Mouse (Mus musculus) limb, embryonic 14.5 days (tissue): ENCODE results near the gene Tex50. TPM values are rescaled to one million over a fixed set of nuclear protein-coding genes. Genes with fewer than 3 reads are reported as not detected.
A peak's percentile ranks its signal among the peaks of the same experiment; 100 is the strongest.
"Not testable (repeated sequence)": the region's sequence is repeated elsewhere in the genome, so short reads cannot be mapped to it uniquely, and the experiment has no call there.

Experiments used
- ATAC-seq: fragments of 200-750 bp; cut with Nextera tagmentation; 2 replicates; pipeline ENCODE4 v1.8.0; 2017; ENCODE audit warnings: low read depth, moderate number of reproducible peaks, moderate TSS enrichment; ENCODE audit not compliant: low FRiP score
- DNase-seq: peaks from one replicate; pipeline ENCODE4 v3.0.0-alpha.2; 2015; ENCODE audit warnings: low spot score
- H3K27ac ChIP-seq: fragments of 300-500 bp; sonication (generic); replicated peaks from 2 replicates; pipeline ENCODE4 v1.5.1; 2014; ENCODE audit warnings: low read depth, mild to moderate bottlenecking, low read length, moderate library complexity, mixed read lengths
- H3K27me3 ChIP-seq: fragments of 300-500 bp; sonication (generic); 2 replicates; pipeline ENCODE4 v1.6.1; 2014; ENCODE audit warnings: low read length, mixed read lengths; ENCODE audit not compliant: control insufficient read depth, insufficient read depth
- H3K36me3 ChIP-seq: fragments of 300-500 bp; sonication (generic); 2 replicates; pipeline ENCODE4 v1.6.1; 2014; ENCODE audit warnings: mild to moderate bottlenecking, low read length, moderate library complexity, mixed read lengths; ENCODE audit not compliant: control insufficient read depth, insufficient read depth
- H3K4me1 ChIP-seq: fragments of 300-500 bp; sonication (generic); 2 replicates; pipeline ENCODE4 v1.6.1; 2014; ENCODE audit warnings: antibody characterized with exemption, low read length, mixed read lengths; ENCODE audit not compliant: control insufficient read depth, insufficient read depth
- H3K4me2 ChIP-seq: fragments of 300-500 bp; sonication (generic); replicated peaks from 2 replicates; pipeline ENCODE4 v1.6.1; 2014; ENCODE audit warnings: low read depth, mild to moderate bottlenecking, low read length, moderate library complexity; ENCODE audit not compliant: severe bottlenecking
- H3K4me3 ChIP-seq: fragments of 300-500 bp; sonication (generic); replicated peaks from 2 replicates; pipeline ENCODE4 v1.5.1; 2014; ENCODE audit warnings: low read length
- H3K9ac ChIP-seq: fragments of 300-500 bp; sonication (generic); 2 replicates; pipeline ENCODE4 v1.6.1; 2014; ENCODE audit warnings: mild to moderate bottlenecking, low read depth, low read length, moderate library complexity; ENCODE audit not compliant: severe bottlenecking
- H3K9me3 ChIP-seq: fragments of 300-500 bp; sonication (generic); 2 replicates; pipeline ENCODE4 v1.6.1; 2016; ENCODE audit warnings: low read length; ENCODE audit not compliant: control insufficient read depth
- POLR2A ChIP-seq: fragments of 200-500 bp; IDR thresholded peaks from 2 replicates; pipeline ENCODE4 v1.8.0; 2012; ENCODE audit warnings: inconsistent platforms, mild to moderate bottlenecking, moderate library complexity, borderline replicate concordance; ENCODE audit not compliant: insufficient read depth, insufficient read length; ENCODE audit errors: extremely low read depth
- WGBS: fragments of 180-500 bp; shearing (Covaris S2); extraction: QIAGEN DNeasy Blood & Tissue Kit; methylation state at CpG from one replicate; pipeline ENCODE4 v1.1.7; 2014; 5-methylcytosine and 5-hydroxymethylcytosine counted together
- polyA plus RNA-seq, 2 experiments: library from polyadenylated mRNA; depleted of rRNA in 1 of 2; stranded (reverse) in 1 of 2; unstranded in 1 of 2; fragments of >200 nt; fragmentation: Nextera tagmentation in 1 of 2; extraction: Ambion mirVana in 1 of 2; gene quantifications; 2 replicates each; pipeline versions ENCODE4 v1.2.1 to v1.2.3; 2012 to 2014

Gene Tex50
- polyA plus RNA-seq (2012; rRNA removed) (not detected in 2 replicates), polyA plus RNA-seq (2014; fragmentation: Nextera tagmentation; extraction: Ambion mirVana) (not detected in 2 replicates)

DNA sequence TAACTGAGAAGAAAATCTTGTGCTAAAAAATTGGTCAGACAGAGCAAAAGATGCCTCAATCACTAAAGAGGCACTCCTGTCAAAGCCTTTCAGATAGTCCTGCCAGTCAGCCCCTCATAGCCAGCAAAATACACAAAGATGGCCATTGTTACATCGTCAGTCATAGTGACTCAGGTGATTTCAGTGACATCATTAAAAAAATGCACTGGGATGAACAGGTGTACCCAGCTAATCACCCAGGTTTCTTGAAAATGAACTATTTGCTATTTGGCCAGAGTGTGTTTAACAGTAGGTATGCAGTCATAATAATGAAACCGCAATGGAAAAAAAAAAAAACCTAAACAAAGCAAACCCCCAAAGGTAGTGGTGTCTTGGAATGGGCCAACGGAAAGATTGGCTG lies at the start of gene Tex50:
Tex50 (minus strand) TSS at position 101 of the 400 bp plus-strand sequence.
- Histone ChIP-seq H3K4me3 (no peak within 1 kb of the TSS), H3K4me2 (no peak within 1 kb of the TSS), H3K4me1 (no peaks in the 10 kb centered on the region), H3K9me3 (no peaks in the 10 kb centered on the region), H3K9ac (no peak within 1 kb of the TSS), H3K27ac (no peak within 1 kb of the TSS), H3K36me3 (no peaks in the 10 kb centered on the region), H3K27me3 (no peaks in the 10 kb centered on the region)
- DNase-seq (no peak), ATAC-seq (no peak)
- 83% methylated on average over 3 of the region's 3 CpGs for WGBS
- no peak for TF ChIP-seq POLR2A

DNA sequence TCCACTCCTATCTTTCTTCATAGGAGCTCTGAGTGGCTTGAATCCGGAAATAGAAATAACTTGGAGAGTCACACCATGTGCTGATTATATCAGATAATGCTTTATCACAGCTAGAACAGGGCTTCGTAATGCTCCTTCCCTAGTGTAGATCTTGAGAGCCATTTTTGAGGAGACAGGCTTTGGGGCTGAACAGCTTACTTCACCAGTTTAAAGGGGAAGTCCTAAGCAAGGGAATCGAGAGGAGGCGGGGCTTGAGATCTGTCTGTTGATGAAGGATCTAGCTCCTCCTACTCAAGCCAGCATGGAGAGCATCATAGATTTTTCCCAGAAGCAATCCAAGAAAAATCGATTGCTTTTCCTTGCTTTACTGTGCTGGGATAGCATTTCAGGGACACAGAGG lies 40.7 kb upstream of the Tex50 start:
- Histone ChIP-seq H3K4me1 (peaks cover 5% of the 10 kb centered on the region; the same call in 1 of the 2 replicates), H3K27ac (no peak overlapping the region), H3K4me2 (no peak overlapping the region), H3K9me3 (no peaks in the 10 kb centered on the region), H3K4me3 (no peak overlapping the region), H3K27me3 (no peaks in the 10 kb centered on the region), H3K36me3 (no peaks in the 10 kb centered on the region), H3K9ac (no peak overlapping the region)
- no peak for TF ChIP-seq POLR2A
- ATAC-seq, result no peak
- WGBS, result 80% methylated on average over 5 of the region's 5 CpGs
- DNase-seq, result no peak

DNA sequence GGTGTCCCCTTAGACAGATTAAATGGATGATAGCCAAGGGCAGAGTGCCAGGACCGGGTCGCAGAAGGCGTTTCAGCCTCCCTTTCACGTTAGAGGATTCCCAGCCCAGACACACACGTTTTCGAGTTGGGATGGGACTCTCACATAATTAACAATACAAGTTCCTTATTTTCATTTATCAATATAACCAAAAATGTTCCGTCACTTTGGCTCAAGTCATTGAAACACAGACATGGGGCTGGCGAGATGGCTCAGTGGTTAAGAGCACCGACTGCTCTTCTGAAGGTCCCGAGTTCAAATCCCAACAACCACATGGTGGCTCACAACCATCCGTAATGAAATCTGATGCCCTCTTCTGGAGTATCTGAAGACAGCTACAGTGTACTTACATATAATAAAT lies 37.2 kb upstream of the Tex50 start:
- H3K4me1 ChIP-seq, DNase-seq, ATAC-seq, H3K36me3 ChIP-seq, H3K27me3 ChIP-seq, H3K9me3 ChIP-seq: not testable (repeated sequence)
- H3K4me3 ChIP-seq, result peak overlapping the region; percentile 33
- H3K27ac ChIP-seq, result peak overlapping the region; percentile 77
- H3K4me2 ChIP-seq, result peak overlapping the region; percentile 51
- 42% methylated on average over 11 of the region's 11 CpGs for WGBS
- peak overlapping the region; percentile 39; the same call in 1 of the 2 replicates for H3K9ac ChIP-seq

- TF ChIP-seq POLR2A, result 0 out of 2 replicates have a peak, but pooled peaks have one; percentile 9
- Histone ChIP-seq H3K4me2 (peak overlapping the region; percentile 51), H3K27me3 (no peaks in the 10 kb centered on the region), H3K9ac (peak overlapping the region; percentile 39), H3K36me3 (no peaks in the 10 kb centered on the region), H3K9me3 (no peaks in the 10 kb centered on the region), H3K4me1 (peaks cover 5% of the 10 kb centered on the region; the same call in 1 of the 2 replicates), H3K27ac (peak overlapping the region; percentile 77), H3K4me3 (peak overlapping the region; percentile 33)
- DNase-seq, result peak; percentile 95
- under 1% methylated on average over 16 of the region's 16 CpGs for WGBS
- ATAC-seq, result peak; percentile 92
Observed at GRCm38 (mm10) chr1:161195541-161196351, 36.6 kb upstream of the Tex50 start.

- DNase-seq (no peak), ATAC-seq (no peak)
- Histone ChIP-seq H3K9me3 (no peaks in the 10 kb centered on the region), H3K36me3 (no peaks in the 10 kb centered on the region), H3K4me2 (no peak overlapping the region), H3K4me1 (peaks cover 5% of the 10 kb centered on the region; the same call in 1 of the 2 replicates), H3K9ac (no peak overlapping the region), H3K27ac (no peak overlapping the region), H3K27me3 (no peaks in the 10 kb centered on the region), H3K4me3 (no peak overlapping the region)
- WGBS, result 70% methylated on average over 9 of the region's 9 CpGs
- no peak for TF ChIP-seq POLR2A
Observed at GRCm38 (mm10) chr1:161190253-161190910, 31.3 kb upstream of the Tex50 start.
